Mouse (Mus musculus): ENCODE measurements around the gene Calm4. TPM values are rescaled to one million over a fixed set of nuclear protein-coding genes. Genes with fewer than 3 reads are reported as not detected.

Gene Calm4
- not detected for polyA plus RNA-seq (2017; shearing (Covaris generic))

GRCm38 (mm10) chr13:3837312-3837807, at the start of gene Calm4:
Calm4 (plus strand) TSS chr13:3837757.

DNA sequence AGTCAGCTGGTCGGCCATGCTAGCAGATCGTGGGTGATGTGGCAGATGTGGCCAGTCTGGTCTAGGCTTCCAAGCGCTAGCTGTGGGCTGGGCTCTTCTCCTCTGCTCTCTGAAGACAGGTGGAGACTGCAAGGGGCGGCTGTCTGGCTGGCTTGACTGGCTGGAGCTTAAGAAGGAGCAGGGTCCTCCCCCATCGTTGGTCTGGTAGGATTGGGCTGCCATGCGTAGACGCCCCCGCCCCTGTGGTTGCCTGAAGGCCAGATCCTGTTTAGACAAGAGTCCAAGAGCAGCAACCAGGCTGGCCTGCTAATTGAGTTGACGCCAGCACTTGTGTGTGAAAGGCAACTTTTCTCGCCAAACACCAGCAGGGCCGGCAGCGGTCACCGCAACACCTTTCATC, 33.4 kb upstream of the Calm4 start, which contains the start of gene Calml3:
TSS of gene Calml3 (minus strand) at position 131 of the 400 bp plus-strand sequence.

DNA sequence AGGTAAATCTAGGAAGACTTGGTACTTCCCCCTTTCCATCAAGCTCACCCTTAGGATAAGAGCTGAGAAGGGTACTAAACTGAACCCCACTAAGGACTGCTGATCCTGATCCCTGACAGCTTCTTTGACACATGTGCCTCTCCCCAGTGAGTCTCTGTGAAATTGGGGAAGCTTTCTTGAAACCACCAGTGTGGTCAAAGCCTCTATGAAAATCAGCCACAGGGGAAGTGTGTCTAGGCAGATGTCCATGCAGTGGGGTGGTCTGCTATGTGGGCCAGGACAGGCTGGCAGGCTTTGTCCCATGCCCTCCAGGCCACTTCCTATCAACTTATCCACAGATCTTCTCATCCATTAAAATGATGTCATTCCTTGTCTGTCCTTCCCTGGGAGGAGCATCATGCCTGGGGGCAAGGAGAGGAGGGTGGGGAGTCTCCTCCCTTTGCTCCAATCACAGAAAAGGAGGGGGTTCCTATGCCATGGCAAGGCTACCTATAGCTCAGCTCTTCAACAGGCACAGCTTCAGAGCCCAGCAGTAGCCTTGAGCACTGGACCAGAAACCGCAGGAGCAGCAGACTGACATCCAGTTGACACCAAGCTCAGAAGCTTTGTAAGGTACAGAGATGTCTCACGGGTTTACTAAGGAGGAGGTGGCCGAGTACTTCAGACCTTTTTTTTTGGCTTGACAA, 16.2 kb downstream of the Calm4 start, which contains the start of gene Calm5:
TSS of gene Calm5 (plus strand) at position 526 of the 686 bp plus-strand sequence.

Other genes starting within 250 kb of the Calm4 start
- gene Fam208b, start 226.6 kb upstream of the Calm4 start, polyA plus RNA-seq (2017; shearing (Covaris generic)) = 61.9 TPM
- gene Asb13, start 203.7 kb upstream of the Calm4 start, polyA plus RNA-seq (2017; shearing (Covaris generic)) = 58.6 TPM
- gene Calml3, start 33.4 kb upstream of the Calm4 start, polyA plus RNA-seq (2017; shearing (Covaris generic)) = not detected
- gene Calm5, start 16.4 kb downstream of the Calm4 start, polyA plus RNA-seq (2017; shearing (Covaris generic)) = not detected
- gene Net1, start 80.5 kb downstream of the Calm4 start, polyA plus RNA-seq (2017; shearing (Covaris generic)) = 44.7 TPM
- gene Tubal3, start 80.5 kb downstream of the Calm4 start, polyA plus RNA-seq (2017; shearing (Covaris generic)) = 0.46 TPM
- gene Ucn3, start 107.6 kb downstream of the Calm4 start, polyA plus RNA-seq (2017; shearing (Covaris generic)) = not detected
- gene Akr1c14, start 211.3 kb downstream of the Calm4 start, polyA plus RNA-seq (2017; shearing (Covaris generic)) = not detected

Measured in inflammation-experienced regulatory T-cells, adult 16 weeks (primary cell).